Mouse (Mus musculus) megakaryocyte, adult 5-6 weeks (primary cell): Measurements from ENCODE around the gene Cd80. TPM values are rescaled to one million over a fixed set of nuclear protein-coding genes. Genes with fewer than 3 reads are reported as not detected.
A peak's percentile ranks its signal among the peaks of the same experiment; 100 is the strongest.

Source experiments
- ATAC-seq: 2 replicates; pipeline ENCODE4 v1.8.0; 2016; ENCODE audit warnings: mild to moderate bottlenecking, inconsistent platforms; ENCODE audit not compliant: poor library complexity, severe bottlenecking
- total RNA-seq, 2 experiments: library from RNA; stranded (forward) in 1 of 2; stranded (reverse) in 1 of 2; fragments of 153-499, 151-499 nt in 1 of 2; fragments of 221-1000, 200-1000 nt in 1 of 2; gene quantifications; 2 replicates each; pipeline versions ENCODE4 v1.2.3 to v1.2.4; 2015 to 2017

Gene Cd80
- total RNA-seq, 2 experiments from 2014 or later = 3.0 to 10.4 TPM

- ATAC-seq = no peak
Observed at GRCm38 (mm10) chr16:38521211-38521987, 66.0 kb downstream of the Cd80 start.

- peak; percentile 97 for ATAC-seq
Observed at GRCm38 (mm10) chr16:38522129-38523084, 67.0 kb downstream of the Cd80 start, which contains the start of gene Timmdc1. TSS of gene Timmdc1 (minus strand) at chr16:38522663.

DNA sequence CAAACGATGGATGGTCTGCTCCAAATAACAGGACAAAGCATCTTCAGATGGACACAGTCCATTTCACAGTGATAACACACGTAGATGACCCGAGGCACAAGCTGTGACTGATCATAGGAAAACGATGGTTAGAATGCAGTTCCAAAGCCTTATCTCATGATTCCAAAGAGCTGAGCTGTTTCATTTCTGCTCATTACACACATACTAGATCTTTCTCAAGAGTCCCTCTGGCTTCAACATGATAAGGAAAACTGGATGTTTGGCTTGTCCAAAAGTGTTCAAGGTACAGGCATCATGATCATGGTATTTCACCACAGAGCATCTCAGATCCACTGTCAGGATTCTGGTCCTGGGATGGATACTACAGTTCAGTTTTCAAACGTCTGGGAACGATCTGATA, 70.9 kb downstream of the Cd80 start:
- no peak for ATAC-seq

- ATAC-seq = peak; percentile 99
Observed at GRCm38 (mm10) chr16:38536544-38537146, 81.3 kb downstream of the Cd80 start.

- ATAC-seq = 0 out of 2 replicates have a peak, but pooled peaks have one; percentile 41
Observed at GRCm38 (mm10) chr16:38538716-38539380, 83.5 kb downstream of the Cd80 start.

Other genes starting within 250 kb of the Cd80 start
- not detected in 2 replicates for gene Nr1i2, start 160.7 kb upstream of the Cd80 start, total RNA-seq (2015)
- gene Nr1i2, start 160.7 kb upstream of the Cd80 start, total RNA-seq (2017) = not detected in 2 replicates
- gene Maats1, start 113.4 kb upstream of the Cd80 start, total RNA-seq (2015) = not detected in 2 replicates
- gene Maats1, start 113.4 kb upstream of the Cd80 start, total RNA-seq (2017) = not detected in 2 replicates
- gene Cox17, start 108.6 kb upstream of the Cd80 start, total RNA-seq (2015) = 89.3 and 106 TPM in 2 replicates
- 210 and 268 TPM in 2 replicates for gene Cox17, start 108.6 kb upstream of the Cd80 start, total RNA-seq (2017)
- not detected in 2 replicates for gene Gm21987, start 108.5 kb upstream of the Cd80 start, total RNA-seq (2015)
- gene Gm21987, start 108.5 kb upstream of the Cd80 start, total RNA-seq (2017) = not detected in 2 replicates
- 0.38 and 3.9 TPM in 2 replicates for gene Popdc2, start 93.4 kb upstream of the Cd80 start, total RNA-seq (2015)
- gene Popdc2, start 93.4 kb upstream of the Cd80 start, total RNA-seq (2017) = 1.8 TPM in 1 of 2 replicates, not detected in the other
- gene Pla1a, start 22.4 kb upstream of the Cd80 start, total RNA-seq (2015) = 0.38 TPM in 1 of 2 replicates, not detected in the other
- not detected in 2 replicates for gene Pla1a, start 22.4 kb upstream of the Cd80 start, total RNA-seq (2017)
- 30.6 and 30.9 TPM in 2 replicates for gene Adprh, start 2.9 kb upstream of the Cd80 start, total RNA-seq (2015)
- 18.3 and 19.2 TPM in 2 replicates for gene Adprh, start 2.9 kb upstream of the Cd80 start, total RNA-seq (2017)
- gene Timmdc1, start 67.1 kb downstream of the Cd80 start, total RNA-seq (2015) = 5.3 and 9.3 TPM in 2 replicates
- 19.0 and 19.9 TPM in 2 replicates for gene Timmdc1, start 67.1 kb downstream of the Cd80 start, total RNA-seq (2017)
- 25.0 and 29.4 TPM in 2 replicates for gene Poglut1, start 94.7 kb downstream of the Cd80 start, total RNA-seq (2015)
- 13.5 and 15.4 TPM in 2 replicates for gene Poglut1, start 94.7 kb downstream of the Cd80 start, total RNA-seq (2017)
- 67.1 and 67.2 TPM in 2 replicates for gene Tmem39a, start 103.1 kb downstream of the Cd80 start, total RNA-seq (2015)
- gene Tmem39a, start 103.1 kb downstream of the Cd80 start, total RNA-seq (2017) = 32.1 and 32.5 TPM in 2 replicates